Mouse (Mus musculus) brown adipose tissue, adult 24 weeks (tissue): ENCODE data around the gene Kcnj11. TPM values are rescaled to one million over a fixed set of nuclear protein-coding genes. Genes with fewer than 3 reads are reported as not detected.

ENCODE experiments used
- H3K27ac ChIP-seq: fragments of 200-500 bp; replicated peaks from 2 replicates; pipeline ENCODE4 v1.5.1; 2012; ENCODE audit warnings: low read depth, mild to moderate bottlenecking, low read length
- H3K4me1 ChIP-seq: fragments of 200-500 bp; 2 replicates; pipeline ENCODE4 v1.6.1; 2012; ENCODE audit warnings: low read length, mixed read lengths; ENCODE audit not compliant: control insufficient read depth, insufficient read depth, insufficient read length
- H3K4me3 ChIP-seq: fragments of 200-500 bp; 2 replicates; pipeline ENCODE4 v1.5.1; 2012; ENCODE audit warnings: low read depth, mild to moderate bottlenecking, low read length, moderate library complexity; ENCODE audit not compliant: insufficient read depth
- polyA plus RNA-seq: library from polyadenylated mRNA; stranded (reverse); fragments of >200 nt; gene quantifications from 2 replicates; pipeline ENCODE4 v1.2.4, GENCODE M21; 2012; ENCODE audit not compliant: missing spikeins, insufficient read depth, insufficient read length

The Kcnj11 gene
- polyA plus RNA-seq, 1 experiment: 5.1 TPM

DNA sequence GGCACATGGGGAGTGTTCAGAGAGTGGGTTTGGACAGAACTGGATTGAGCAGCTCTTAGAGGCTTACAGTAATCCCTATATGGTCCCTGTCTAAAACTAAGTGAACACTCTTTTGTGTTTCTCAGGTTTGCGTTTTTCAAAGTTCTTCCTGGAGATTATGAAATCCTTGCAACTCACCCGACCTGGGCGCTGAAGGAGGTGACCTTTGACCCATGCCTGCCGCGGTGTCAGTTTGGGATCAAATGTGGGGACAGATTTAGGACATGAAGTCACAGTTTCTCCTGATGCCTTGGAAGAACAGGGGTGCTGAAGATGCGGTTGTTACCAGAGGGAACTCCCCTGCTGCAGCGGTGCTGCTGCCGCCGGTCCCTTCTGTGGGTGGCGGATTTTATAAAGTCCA lies 56.5 kb downstream of the Kcnj11 start:
- Histone ChIP-seq H3K4me1 (no peaks in the 10 kb centered on the region), H3K27ac (no peak overlapping the region), H3K4me3 (no peak overlapping the region)

Other genes with a start within 250 kb of the Kcnj11 start
- gene Kdelr1, start 228.0 kb downstream of the Kcnj11 start, polyA plus RNA-seq: 95.6 and 96.1 TPM in 2 replicates
- not detected in 2 replicates for gene Grin2d, start 222.4 kb downstream of the Kcnj11 start, polyA plus RNA-seq
- not detected in 2 replicates for gene Syngr4, start 204.1 kb downstream of the Kcnj11 start, polyA plus RNA-seq
- gene Tmem143, start 203.8 kb downstream of the Kcnj11 start, polyA plus RNA-seq: 151 and 189 TPM in 2 replicates
- gene Emp3, start 179.4 kb downstream of the Kcnj11 start, polyA plus RNA-seq: 18.1 and 29.0 TPM in 2 replicates
- 1.2 and 1.7 TPM in 2 replicates for gene Ccdc114, start 176.7 kb downstream of the Kcnj11 start, polyA plus RNA-seq
- not detected in 2 replicates for gene Abcc6, start 70.5 kb downstream of the Kcnj11 start, polyA plus RNA-seq
- 26.3 and 38.6 TPM in 2 replicates for gene Nomo1, start 67.1 kb downstream of the Kcnj11 start, polyA plus RNA-seq
- 1.1 TPM in 1 of 2 replicates, not detected in the other for gene Abcc8, start 79.3 kb upstream of the Kcnj11 start, polyA plus RNA-seq
- not detected in 2 replicates for gene Ush1c, start 137.7 kb upstream of the Kcnj11 start, polyA plus RNA-seq
- not detected in 2 replicates for gene Otog, start 140.2 kb upstream of the Kcnj11 start, polyA plus RNA-seq